Mouse (Mus musculus) stomach, postnatal 0 days (tissue): ENCODE measurements around the gene Ryr1.

Experiments used
- CTCF ChIP-seq: IDR thresholded peaks from 2 replicates; pipeline ENCODE4 v1.5.1; 2016; ENCODE audit warnings: antibody characterized with exemption, low read depth, mild to moderate bottlenecking, moderate library complexity
- EP300 ChIP-seq: optimal IDR thresholded peaks from 2 replicates; pipeline ENCODE3; 2016; ENCODE audit warnings: antibody characterized with exemption

- TF ChIP-seq CTCF (no peak), EP300 (no peak)
Measured at GRCm38 (mm10) chr7:28966751-28967505, 158.1 kb downstream of the Ryr1 start.
